Mouse (Mus musculus) hindbrain, postnatal 0 days (tissue): ENCODE measurements around the gene AB124611. TPM values are rescaled to one million over a fixed set of nuclear protein-coding genes. Genes with fewer than 3 reads are reported as not detected.

Source experiments
- ATAC-seq: fragments of 200-750 bp; cut with Nextera tagmentation; 2 replicates; pipeline ENCODE4 v1.8.0; 2017; ENCODE audit warnings: mild to moderate bottlenecking, moderate TSS enrichment, moderate library complexity
- DNase-seq: peaks from one replicate; pipeline ENCODE4 v3.0.0-alpha.2; 2015; ENCODE audit warnings: low spot score
- H3K27ac ChIP-seq: fragments of 300-500 bp; sonication (generic); 2 replicates; pipeline ENCODE4 v1.5.1; 2014; ENCODE audit warnings: mild to moderate bottlenecking
- H3K27me3 ChIP-seq: fragments of 300-500 bp; sonication (generic); 2 replicates; pipeline ENCODE4 v1.6.1; 2014; ENCODE audit warnings: low read length, mixed read lengths; ENCODE audit not compliant: insufficient read depth
- H3K36me3 ChIP-seq: fragments of 300-500 bp; sonication (generic); 2 replicates; pipeline ENCODE4 v1.6.1; 2014; ENCODE audit warnings: low read length, mixed read lengths; ENCODE audit not compliant: insufficient read depth
- H3K4me1 ChIP-seq: fragments of 300-500 bp; sonication (generic); 2 replicates; pipeline ENCODE4 v1.6.1; 2014; ENCODE audit warnings: antibody characterized with exemption, low read length, mixed read lengths; ENCODE audit not compliant: insufficient read depth
- H3K4me2 ChIP-seq: fragments of 300-500 bp; sonication (generic); 2 replicates; pipeline ENCODE4 v1.6.1; 2014; ENCODE audit warnings: low read depth, mild to moderate bottlenecking, low read length, moderate library complexity, mixed read lengths
- H3K4me3 ChIP-seq: fragments of 300-500 bp; sonication (generic); 2 replicates; pipeline ENCODE4 v1.5.1; 2014; ENCODE audit warnings: low read length
- H3K9ac ChIP-seq: fragments of 300-500 bp; sonication (generic); replicated peaks from 2 replicates; pipeline ENCODE4 v1.6.1; 2014; ENCODE audit warnings: mild to moderate bottlenecking, low read length, moderate library complexity, mixed read lengths
- H3K9me3 ChIP-seq: fragments of 300-500 bp; sonication (generic); 2 replicates; pipeline ENCODE4 v1.6.1; 2016; ENCODE audit warnings: low read length, mixed read lengths
- CTCF ChIP-seq: IDR thresholded peaks from 2 replicates; pipeline ENCODE4 v1.5.1; 2016; ENCODE audit warnings: antibody characterized with exemption, control low read depth, low read depth
- WGBS: fragments of 180-500 bp; shearing (Covaris S2); extraction: QIAGEN DNeasy Blood & Tissue Kit; methylation state at CpG from one replicate; pipeline ENCODE4 v1.1.7; 2014; 5-methylcytosine and 5-hydroxymethylcytosine counted together
- polyA plus RNA-seq: library from polyadenylated mRNA; unstranded; fragments of >200 nt; fragmentation: Nextera tagmentation; extraction: Ambion mirVana; gene quantifications from 2 replicates; pipeline ENCODE4 v1.2.1, GENCODE M21; 2015
- total RNA-seq: library from RNA; depleted of rRNA; stranded (reverse); fragments of >200 nt; gene quantifications from 2 replicates; pipeline ENCODE4 v1.2.3, GENCODE M21; 2014

Gene AB124611
- total and polyA plus RNA-seq, 2 experiments from 2014 or later = 1.2 to 2.2 TPM

DNA sequence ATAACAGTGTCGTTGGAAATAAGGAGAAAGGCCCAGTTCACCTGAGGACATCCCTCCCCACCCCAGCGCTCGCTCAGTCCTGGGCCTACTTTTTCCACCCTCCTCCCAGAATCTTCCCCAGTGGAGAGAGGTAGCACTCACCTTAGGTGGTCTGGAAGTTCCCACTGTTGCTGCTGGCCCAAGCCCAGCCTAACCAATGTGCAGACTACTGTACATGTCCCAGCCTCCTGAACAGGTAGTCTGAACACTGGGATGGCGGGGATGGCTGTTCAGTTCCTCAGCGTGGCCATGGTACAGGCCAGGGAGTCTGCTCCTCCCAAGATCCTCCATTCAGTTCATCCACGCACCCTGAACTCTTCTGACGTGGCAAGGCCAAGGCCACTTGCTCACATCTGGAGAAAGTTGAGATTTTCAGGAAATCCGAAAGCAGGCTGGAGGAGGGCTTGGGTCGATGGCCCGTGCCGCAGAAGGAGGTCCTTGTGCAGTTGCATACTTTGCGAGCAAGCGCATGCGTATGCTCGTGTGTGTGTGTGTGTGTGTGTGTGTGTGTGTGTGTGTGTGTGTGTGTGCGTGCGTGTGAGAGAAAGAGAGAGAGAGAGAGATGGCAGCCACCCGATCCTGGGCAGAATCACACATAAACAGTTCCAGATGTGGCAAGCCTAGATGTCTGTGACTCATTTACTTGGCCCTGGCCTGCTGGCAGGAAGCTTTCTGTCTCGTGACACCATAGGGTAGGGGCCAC is 29.5 kb upstream of the AB124611 start:
- no peak for DNase-seq
- no peak overlapping the region for H3K27ac ChIP-seq
- no peaks in the 10 kb centered on the region for H3K9me3 ChIP-seq
- no peak for ATAC-seq
- no peak overlapping the region for H3K4me2 ChIP-seq
- peaks cover 11% of the 10 kb centered on the region for H3K36me3 ChIP-seq
- H3K27me3 ChIP-seq = no peaks in the 10 kb centered on the region
- no peak for TF ChIP-seq CTCF
- no peak overlapping the region for H3K9ac ChIP-seq
- H3K4me1 ChIP-seq = no peaks in the 10 kb centered on the region
- H3K4me3 ChIP-seq = no peak overlapping the region
- WGBS = 88% methylated on average over 18 of the region's 19 CpGs

DNA sequence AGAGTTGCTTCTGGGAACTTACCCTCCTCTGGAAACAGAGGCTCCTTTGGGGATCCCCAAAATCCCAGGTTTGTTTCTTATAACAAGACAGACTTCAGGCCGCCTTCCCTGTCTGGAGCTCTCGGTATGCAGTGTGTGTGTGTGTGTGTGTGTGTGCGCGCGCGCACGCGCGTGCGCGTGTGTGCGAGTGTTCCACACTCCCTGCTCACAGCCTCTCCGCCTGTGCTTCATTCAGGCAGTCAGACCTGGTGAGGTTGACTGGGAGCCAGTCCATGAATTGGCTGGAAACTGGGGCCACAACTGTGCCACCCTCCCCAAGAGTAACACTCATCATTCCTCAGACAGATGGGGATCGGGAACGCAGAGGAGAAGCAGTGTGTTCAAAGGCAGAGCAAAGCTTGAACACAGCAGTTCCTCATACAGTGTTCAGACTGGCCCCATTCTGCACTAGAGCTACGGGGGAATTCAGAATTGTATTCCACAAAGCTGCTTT is 28.9 kb upstream of the AB124611 start:
- TF ChIP-seq CTCF = no peak
- H3K4me2 ChIP-seq = no peak overlapping the region
- no peak overlapping the region for H3K4me3 ChIP-seq
- no peak overlapping the region for H3K27ac ChIP-seq
- no peaks in the 10 kb centered on the region for H3K4me1 ChIP-seq
- DNase-seq = no peak
- WGBS = 93% methylated on average over 16 of the region's 16 CpGs
- no peaks in the 10 kb centered on the region for H3K27me3 ChIP-seq
- H3K9ac ChIP-seq = no peak overlapping the region
- no peak for ATAC-seq
- H3K36me3 ChIP-seq = peaks cover 8% of the 10 kb centered on the region
- H3K9me3 ChIP-seq = no peaks in the 10 kb centered on the region

DNA sequence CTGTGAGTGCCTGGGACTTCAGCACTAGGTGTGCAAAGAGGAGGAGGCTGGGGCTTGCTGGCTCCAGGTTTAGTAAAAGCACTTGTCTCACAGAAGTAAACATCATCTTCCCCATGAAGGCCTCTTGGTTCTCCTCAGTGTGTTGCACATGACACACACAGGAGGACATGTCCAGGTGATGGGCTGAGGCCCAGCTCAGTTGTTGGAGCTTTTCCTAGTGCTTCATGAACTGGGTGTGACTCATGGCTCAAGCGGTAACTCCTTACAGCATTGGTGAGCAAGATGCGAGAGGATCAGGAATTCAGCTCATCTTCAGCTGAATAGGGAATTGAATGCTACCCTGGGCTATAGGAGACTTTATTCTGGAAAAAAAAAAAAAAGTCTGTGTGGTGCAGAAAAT is 28.3 kb upstream of the AB124611 start:
- DNase-seq = no peak
- H3K4me1 ChIP-seq = no peaks in the 10 kb centered on the region
- ATAC-seq = no peak
- no peak for TF ChIP-seq CTCF
- H3K36me3 ChIP-seq = peaks cover 8% of the 10 kb centered on the region
- H3K27ac ChIP-seq = no peak overlapping the region
- no peaks in the 10 kb centered on the region for H3K9me3 ChIP-seq
- no peaks in the 10 kb centered on the region for H3K27me3 ChIP-seq
- WGBS = 89% methylated on average over 2 of the region's 2 CpGs
- no peak overlapping the region for H3K4me2 ChIP-seq
- no peak overlapping the region for H3K4me3 ChIP-seq
- no peak overlapping the region for H3K9ac ChIP-seq

DNA sequence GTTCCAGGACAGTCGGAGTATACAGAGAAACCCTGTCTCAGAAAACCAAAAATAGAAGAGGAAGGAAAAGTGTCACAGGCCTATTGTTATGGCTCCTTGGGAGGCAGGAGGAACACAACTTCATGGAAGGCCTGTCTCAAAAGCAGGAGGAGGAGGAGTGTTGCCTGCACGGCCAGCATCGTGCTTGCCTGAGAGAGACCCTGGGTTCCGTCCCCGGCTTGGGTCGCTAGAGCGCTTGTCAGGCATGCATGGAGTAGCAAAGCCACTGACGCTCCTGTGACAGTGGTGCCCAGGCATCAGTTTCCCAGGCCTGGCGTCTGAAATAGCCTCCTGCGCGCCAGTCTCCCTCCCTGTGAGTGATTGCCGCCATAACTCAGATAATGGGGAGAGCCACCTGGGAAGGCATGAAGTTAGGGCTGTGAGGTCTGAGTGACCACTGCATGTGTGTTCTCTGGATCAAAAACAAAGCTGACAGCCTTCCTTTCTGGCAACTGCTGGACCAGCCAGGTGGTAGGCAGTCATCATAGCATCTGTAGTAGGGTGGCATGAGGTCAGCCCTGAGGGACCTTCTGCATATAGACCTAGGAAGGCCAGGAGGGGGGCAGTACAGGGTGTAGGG is 27.6 kb upstream of the AB124611 start:
- no peak for ATAC-seq
- Histone ChIP-seq H3K4me3 (no peak overlapping the region), H3K36me3 (peaks cover 8% of the 10 kb centered on the region)

DNA sequence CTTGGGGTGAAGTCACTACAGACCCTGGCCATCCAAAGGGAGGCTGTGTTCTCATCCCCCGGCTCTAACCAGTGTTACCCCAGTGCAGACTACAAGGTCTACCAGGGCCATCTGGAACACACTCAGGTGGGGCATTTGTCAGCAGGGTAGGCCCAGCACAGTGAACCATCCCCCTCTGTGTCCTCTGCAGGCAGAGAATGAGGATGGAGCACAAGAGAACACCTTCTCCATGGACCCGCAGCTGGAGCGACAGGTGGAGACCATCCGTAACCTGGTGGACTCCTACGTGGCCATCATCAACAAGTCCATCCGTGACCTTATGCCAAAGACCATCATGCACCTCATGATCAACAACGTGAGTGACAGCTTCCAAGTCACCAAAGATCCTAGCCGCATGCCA is 22.6 kb upstream of the AB124611 start:
- no peak overlapping the region for H3K4me2 ChIP-seq
- no peak overlapping the region for H3K27ac ChIP-seq
- no peaks in the 10 kb centered on the region for H3K9me3 ChIP-seq
- 95% methylated on average over 8 of the region's 8 CpGs for WGBS
- no peaks in the 10 kb centered on the region for H3K4me1 ChIP-seq
- TF ChIP-seq CTCF = no peak
- no peak for DNase-seq
- peaks cover 44% of the 10 kb centered on the region for H3K36me3 ChIP-seq
- ATAC-seq = no peak
- H3K9ac ChIP-seq = no peak overlapping the region
- no peak overlapping the region for H3K4me3 ChIP-seq
- H3K27me3 ChIP-seq = no peaks in the 10 kb centered on the region

More for the DNA sequence above, 27.6 kb upstream of the AB124611 start:
- Histone ChIP-seq H3K4me2 (no peak overlapping the region), H3K27ac (no peak overlapping the region), H3K4me1 (no peaks in the 10 kb centered on the region), H3K9ac (no peak overlapping the region), H3K27me3 (no peaks in the 10 kb centered on the region), H3K9me3 (no peaks in the 10 kb centered on the region)
- TF ChIP-seq CTCF = no peak
- DNase-seq = no peak
- WGBS = 85% methylated on average over 12 of the region's 12 CpGs

DNA sequence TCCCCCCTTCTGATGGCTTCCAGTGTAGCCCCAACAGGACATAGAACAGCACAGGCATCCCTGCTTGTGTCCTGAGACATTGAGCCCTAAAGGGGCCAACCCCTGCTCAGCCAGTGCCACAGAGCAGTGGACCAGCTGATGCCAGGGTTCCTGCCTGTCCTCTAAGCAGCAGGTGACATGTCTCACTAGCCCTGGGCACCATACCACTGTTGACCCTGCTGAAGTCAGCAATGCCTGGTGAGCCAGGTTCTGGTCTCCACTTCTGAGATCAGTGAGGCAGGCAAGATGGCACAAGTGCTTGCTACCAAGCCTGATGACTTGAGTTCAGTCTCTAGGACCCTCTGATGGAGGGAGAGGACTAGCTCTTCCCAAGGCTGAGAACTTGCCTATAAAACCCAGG is 20.2 kb upstream of the AB124611 start:
- no peak overlapping the region for H3K9ac ChIP-seq
- H3K4me2 ChIP-seq = no peak overlapping the region
- DNase-seq (no peak), ATAC-seq (no peak)
- H3K27me3 ChIP-seq = no peaks in the 10 kb centered on the region
- H3K27ac ChIP-seq = no peak overlapping the region
- no peak for TF ChIP-seq CTCF
- H3K36me3 ChIP-seq = peaks cover 36% of the 10 kb centered on the region
- peaks cover 7% of the 10 kb centered on the region; the same call in 1 of the 2 replicates for H3K4me1 ChIP-seq
- no peak overlapping the region for H3K4me3 ChIP-seq
- no peaks in the 10 kb centered on the region for H3K9me3 ChIP-seq
